Mouse (Mus musculus): ENCODE data around the gene Akap13. TPM values are rescaled to one million over a fixed set of nuclear protein-coding genes. Genes with fewer than 3 reads are reported as not detected.
A peak's percentile ranks its signal among the peaks of the same experiment; 100 is the strongest.

Akap13 gene
- total and polyA plus RNA-seq, 2 experiments from 2014 or later = 34.2 to 113 TPM

DNA sequence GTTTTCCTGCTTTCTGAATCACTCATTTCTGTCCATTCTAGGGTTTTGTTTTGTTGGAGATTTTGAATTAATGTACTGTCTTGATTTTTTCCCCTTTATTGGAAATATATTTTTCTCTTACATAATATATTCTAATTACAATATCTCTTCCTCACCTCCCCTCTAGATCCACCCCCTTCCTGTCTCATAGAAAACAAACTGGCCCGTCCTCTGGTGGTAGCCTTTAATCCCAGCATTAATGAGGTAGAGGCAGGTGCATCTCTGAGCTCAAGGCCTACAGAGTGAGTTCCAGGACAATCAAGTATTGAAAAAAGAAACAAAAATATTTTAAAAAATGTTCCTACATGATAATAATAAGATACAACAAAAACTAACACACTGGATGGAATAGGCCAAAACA, 201.6 kb downstream of the Akap13 start:
- no peak for DNase-seq (ENCODE audit: low spot score)
- peak overlapping the region; percentile 43 for H3K27ac ChIP-seq (ENCODE audit: low read depth)
- H3K4me2 ChIP-seq (ENCODE audit: low read depth, low read length) = no peak overlapping the region
- H3K9me3 ChIP-seq (replicated peaks; ENCODE audit: control insufficient read depth, low read length) = no peaks in the 10 kb centered on the region
- no peaks in the 10 kb centered on the region for H3K27me3 ChIP-seq (ENCODE audit: control insufficient read depth, insufficient read depth, low read length)
- no peak overlapping the region for H3K4me3 ChIP-seq (ENCODE audit: low read depth, low read length)
- H3K4me1 ChIP-seq (ENCODE audit: control insufficient read depth, insufficient read depth) = peaks cover 24% of the 10 kb centered on the region
- no peak for TF ChIP-seq EP300 (IDR thresholded peaks at IDR 0.05; ENCODE audit: low read depth)
- TF ChIP-seq CTCF (IDR thresholded peaks at IDR 0.05; ENCODE audit: low read depth) = no peak
- peaks cover 5% of the 10 kb centered on the region; the same call in 1 of the 2 replicates for H3K36me3 ChIP-seq (replicated peaks; ENCODE audit: control insufficient read depth, insufficient read depth, low read length)
- H3K9ac ChIP-seq (replicated peaks; ENCODE audit: low read depth, low read length) = no peak overlapping the region; the same call in 1 of the 2 replicates
- 58% methylated on average over 1 of the region's 1 CpGs for WGBS
- ATAC-seq (ENCODE audit: insufficient read depth, low read depth) = no peak

DNA sequence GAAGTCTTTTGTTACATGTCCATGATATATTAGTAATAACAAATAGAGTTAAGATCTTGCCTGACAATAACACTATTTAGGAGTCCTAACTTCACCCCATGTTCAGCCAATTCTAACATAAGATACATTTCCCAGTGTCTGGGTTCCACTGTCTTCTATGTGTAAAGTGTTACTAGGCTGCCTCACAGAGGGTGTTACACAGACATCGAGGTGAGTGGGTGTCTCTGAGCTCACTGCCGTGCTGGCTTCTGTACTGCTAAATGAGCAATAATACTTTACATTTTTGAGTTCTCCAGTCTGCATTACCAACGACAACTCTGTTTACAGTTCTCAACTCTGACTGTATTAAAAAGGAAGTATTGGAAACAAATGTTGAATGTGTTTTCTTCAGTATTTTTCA, 209.1 kb downstream of the Akap13 start:
- no peak for TF ChIP-seq EP300 (IDR thresholded peaks at IDR 0.05; ENCODE audit: low read depth)
- Histone ChIP-seq H3K27ac (ENCODE audit: low read depth) (no peak overlapping the region), H3K27me3 (ENCODE audit: control insufficient read depth, insufficient read depth, low read length) (no peaks in the 10 kb centered on the region), H3K4me1 (ENCODE audit: control insufficient read depth, insufficient read depth) (peaks cover 10% of the 10 kb centered on the region), H3K9ac (replicated peaks; ENCODE audit: low read depth, low read length) (no peak overlapping the region), H3K36me3 (replicated peaks; ENCODE audit: control insufficient read depth, insufficient read depth, low read length) (peaks cover 32% of the 10 kb centered on the region), H3K4me3 (ENCODE audit: low read depth, low read length) (no peak overlapping the region), H3K9me3 (replicated peaks; ENCODE audit: control insufficient read depth, low read length) (no peaks in the 10 kb centered on the region), H3K4me2 (ENCODE audit: low read depth, low read length) (no peak overlapping the region)
- DNase-seq (ENCODE audit: low spot score) (no peak), ATAC-seq (ENCODE audit: insufficient read depth, low read depth) (no peak)
- WGBS = 79% methylated on average over 3 of the region's 3 CpGs

DNA sequence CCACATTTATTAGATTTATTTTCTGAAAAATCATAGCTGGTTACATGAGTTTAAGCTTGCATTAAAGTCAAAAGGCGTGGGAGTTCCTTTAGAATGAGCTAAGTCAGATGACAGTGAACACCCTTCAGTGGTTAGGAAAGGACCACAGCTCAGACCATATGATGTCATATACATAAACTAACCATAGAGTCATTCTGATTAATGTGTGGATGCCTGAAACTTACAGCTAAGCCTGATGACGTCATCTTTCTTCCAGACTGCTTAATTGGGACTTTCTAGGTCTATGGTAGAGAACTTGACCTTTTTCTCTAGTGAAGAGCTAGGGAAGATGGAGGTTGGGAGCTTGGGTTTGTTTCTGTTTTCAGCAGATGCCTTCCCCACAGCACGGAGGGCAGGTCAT, 211.6 kb downstream of the Akap13 start:
- no peak overlapping the region for H3K4me2 ChIP-seq (ENCODE audit: low read depth, low read length)
- H3K27me3 ChIP-seq (ENCODE audit: control insufficient read depth, insufficient read depth, low read length) = no peaks in the 10 kb centered on the region
- TF ChIP-seq EP300 (IDR thresholded peaks at IDR 0.05; ENCODE audit: low read depth) (no peak), CTCF (IDR thresholded peaks at IDR 0.05; ENCODE audit: low read depth) (no peak)
- H3K36me3 ChIP-seq (replicated peaks; ENCODE audit: control insufficient read depth, insufficient read depth, low read length) = peaks cover 32% of the 10 kb centered on the region
- 0 out of 2 replicates have a peak overlapping the region, but pooled peaks have one; percentile 40 for H3K27ac ChIP-seq (ENCODE audit: low read depth)
- DNase-seq (ENCODE audit: low spot score) (no peak), ATAC-seq (ENCODE audit: insufficient read depth, low read depth) (no peak)
- WGBS = 70% methylated on average over 3 of the region's 3 CpGs
- peaks cover 11% of the 10 kb centered on the region for H3K4me1 ChIP-seq (ENCODE audit: control insufficient read depth, insufficient read depth)
- H3K4me3 ChIP-seq (ENCODE audit: low read depth, low read length) = no peak overlapping the region
- H3K9ac ChIP-seq (replicated peaks; ENCODE audit: low read depth, low read length) = no peak overlapping the region
- no peaks in the 10 kb centered on the region for H3K9me3 ChIP-seq (replicated peaks; ENCODE audit: control insufficient read depth, low read length)

DNA sequence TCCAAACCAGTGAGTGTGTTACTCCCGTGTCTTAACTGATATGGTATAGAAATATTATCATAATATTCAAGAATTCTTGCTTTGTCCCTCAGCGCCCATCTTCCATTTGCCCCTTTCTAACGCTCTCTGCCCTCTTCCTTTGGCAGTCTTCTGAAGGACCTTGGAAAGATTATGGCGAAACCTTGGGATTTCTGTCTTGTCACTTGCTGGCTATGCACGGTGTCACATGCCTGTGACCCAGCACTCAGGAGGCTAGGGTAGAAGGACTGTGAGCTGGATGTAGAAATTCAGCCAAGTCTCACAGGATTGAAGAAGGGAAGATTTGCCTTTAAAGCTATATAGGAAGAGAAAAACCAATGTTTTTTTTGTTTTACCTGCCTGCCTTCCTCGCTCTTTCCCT, 212.2 kb downstream of the Akap13 start:
- Histone ChIP-seq H3K9ac (replicated peaks; ENCODE audit: low read depth, low read length) (no peak overlapping the region), H3K36me3 (replicated peaks; ENCODE audit: control insufficient read depth, insufficient read depth, low read length) (peaks cover 32% of the 10 kb centered on the region), H3K27ac (ENCODE audit: low read depth) (0 out of 2 replicates have a peak overlapping the region, but pooled peaks have one; percentile 40), H3K4me2 (ENCODE audit: low read depth, low read length) (no peak overlapping the region), H3K4me3 (ENCODE audit: low read depth, low read length) (no peak overlapping the region), H3K27me3 (ENCODE audit: control insufficient read depth, insufficient read depth, low read length) (no peaks in the 10 kb centered on the region), H3K4me1 (ENCODE audit: control insufficient read depth, insufficient read depth) (peaks cover 11% of the 10 kb centered on the region), H3K9me3 (replicated peaks; ENCODE audit: control insufficient read depth, low read length) (no peaks in the 10 kb centered on the region)
- TF ChIP-seq CTCF (IDR thresholded peaks at IDR 0.05; ENCODE audit: low read depth) (no peak), EP300 (IDR thresholded peaks at IDR 0.05; ENCODE audit: low read depth) (no peak)
- DNase-seq (ENCODE audit: low spot score) = no peak
- ATAC-seq (ENCODE audit: insufficient read depth, low read depth) = no peak
- 86% methylated on average over 6 of the region's 6 CpGs for WGBS

DNA sequence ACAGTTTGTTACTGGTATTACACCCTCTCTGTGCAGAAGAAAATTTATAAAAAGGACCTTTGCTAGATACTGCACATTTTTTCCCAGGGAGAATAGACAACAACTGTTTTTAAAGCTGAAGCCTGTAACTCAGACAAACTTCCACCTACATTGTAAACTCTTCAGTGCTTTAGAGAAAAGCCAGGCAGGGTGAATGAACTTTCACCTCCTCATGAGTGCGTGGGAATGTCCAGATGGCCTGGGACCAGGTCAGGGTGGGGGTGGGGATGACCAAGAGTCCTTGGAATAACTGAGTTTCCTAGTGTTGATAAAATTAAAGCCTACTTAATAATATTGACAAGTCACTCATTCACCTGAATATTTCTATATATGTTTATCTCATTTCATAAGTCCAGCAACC, 213.1 kb downstream of the Akap13 start:
- H3K4me1 ChIP-seq (ENCODE audit: control insufficient read depth, insufficient read depth) = peaks cover 11% of the 10 kb centered on the region
- WGBS = 53% methylated on average over 1 of the region's 1 CpGs
- H3K4me3 ChIP-seq (ENCODE audit: low read depth, low read length) = no peak overlapping the region
- no peaks in the 10 kb centered on the region for H3K9me3 ChIP-seq (replicated peaks; ENCODE audit: control insufficient read depth, low read length)
- no peak overlapping the region for H3K27ac ChIP-seq (ENCODE audit: low read depth)
- DNase-seq (ENCODE audit: low spot score) = no peak
- H3K4me2 ChIP-seq (ENCODE audit: low read depth, low read length) = no peak overlapping the region
- no peak overlapping the region for H3K9ac ChIP-seq (replicated peaks; ENCODE audit: low read depth, low read length)
- no peak for ATAC-seq (ENCODE audit: insufficient read depth, low read depth)
- peaks cover 32% of the 10 kb centered on the region for H3K36me3 ChIP-seq (replicated peaks; ENCODE audit: control insufficient read depth, insufficient read depth, low read length)
- H3K27me3 ChIP-seq (ENCODE audit: control insufficient read depth, insufficient read depth, low read length) = no peaks in the 10 kb centered on the region
- TF ChIP-seq CTCF (IDR thresholded peaks at IDR 0.05; ENCODE audit: low read depth) = no peak

DNA sequence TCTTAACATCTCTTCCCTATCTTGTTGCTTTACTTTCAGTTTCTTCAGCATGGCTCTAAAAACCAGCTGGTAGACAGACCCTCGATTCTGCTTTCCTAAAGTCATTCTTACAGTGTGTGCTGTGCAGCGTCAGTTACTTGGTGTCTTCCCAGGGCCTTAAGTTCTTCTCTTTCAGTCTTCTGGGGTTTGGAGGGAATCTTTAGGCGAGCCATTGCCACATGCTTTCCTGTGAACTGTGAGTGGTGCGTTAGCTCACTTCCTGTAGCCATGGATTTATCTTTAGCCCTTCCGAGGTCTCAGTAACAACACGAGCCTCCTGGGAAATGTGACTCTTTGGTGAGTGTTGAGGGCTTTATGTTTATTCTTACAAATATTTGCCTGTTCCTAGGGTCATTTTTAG, 214.1 kb downstream of the Akap13 start:
- 38% methylated on average over 6 of the region's 6 CpGs for WGBS
- DNase-seq (ENCODE audit: low spot score) (peak; percentile 34), ATAC-seq (ENCODE audit: insufficient read depth, low read depth) (peak; percentile 17; the same call in 1 of the 2 replicates)
- Histone ChIP-seq H3K4me2 (ENCODE audit: low read depth, low read length) (peak overlapping the region; percentile 2; the same call in 1 of the 2 replicates), H3K36me3 (replicated peaks; ENCODE audit: control insufficient read depth, insufficient read depth, low read length) (peaks cover 30% of the 10 kb centered on the region), H3K4me1 (ENCODE audit: control insufficient read depth, insufficient read depth) (peaks cover 11% of the 10 kb centered on the region), H3K27ac (ENCODE audit: low read depth) (peak overlapping the region; percentile 57), H3K9ac (replicated peaks; ENCODE audit: low read depth, low read length) (no peak overlapping the region), H3K27me3 (ENCODE audit: control insufficient read depth, insufficient read depth, low read length) (no peaks in the 10 kb centered on the region), H3K4me3 (ENCODE audit: low read depth, low read length) (no peak overlapping the region), H3K9me3 (replicated peaks; ENCODE audit: control insufficient read depth, low read length) (no peaks in the 10 kb centered on the region)
- TF ChIP-seq EP300 (IDR thresholded peaks at IDR 0.05; ENCODE audit: low read depth) = no peak
- no peak for TF ChIP-seq CTCF (IDR thresholded peaks at IDR 0.05; ENCODE audit: low read depth)

Measured in heart, postnatal 0 days (tissue).